Mouse (Mus musculus) stomach, embryonic 16.5 days (tissue): ENCODE results near the gene Prpsap2. TPM values are rescaled to one million over a fixed set of nuclear protein-coding genes. Genes with fewer than 3 reads are reported as not detected.

Experiments used
- ATAC-seq: fragments of 200-750 bp; cut with Nextera tagmentation; 2 replicates; pipeline ENCODE4 v1.8.0; 2017; ENCODE audit warnings: moderate number of reproducible peaks, moderate TSS enrichment; ENCODE audit not compliant: insufficient read depth, low FRiP score
- H3K27ac ChIP-seq: fragments of 300-500 bp; sonication (generic); 2 replicates; pipeline ENCODE4 v1.5.1; 2014; ENCODE audit warnings: low read length
- H3K27me3 ChIP-seq: fragments of 300-500 bp; sonication (generic); 2 replicates; pipeline ENCODE4 v1.6.1; 2014; ENCODE audit warnings: low read length, control low read depth, mixed read lengths; ENCODE audit not compliant: control insufficient read depth, insufficient read depth
- H3K36me3 ChIP-seq: fragments of 300-500 bp; sonication (generic); 2 replicates; pipeline ENCODE4 v1.6.1; 2014; ENCODE audit warnings: low read length; ENCODE audit not compliant: control insufficient read depth, insufficient read depth
- H3K4me1 ChIP-seq: fragments of 300-500 bp; sonication (generic); 2 replicates; pipeline ENCODE4 v1.6.1; 2014; ENCODE audit warnings: low read length, control low read depth, mixed read lengths; ENCODE audit not compliant: control insufficient read depth, insufficient read depth
- H3K4me2 ChIP-seq: fragments of 300-500 bp; sonication (generic); 2 replicates; pipeline ENCODE4 v1.6.1; 2014; ENCODE audit warnings: low read depth, low read length, mixed read lengths
- H3K4me3 ChIP-seq: fragments of 300-500 bp; sonication (generic); replicated peaks from 2 replicates; pipeline ENCODE4 v1.5.1; 2014; ENCODE audit warnings: mild to moderate bottlenecking, low read length
- H3K9ac ChIP-seq: fragments of 300-500 bp; sonication (generic); 2 replicates; pipeline ENCODE4 v1.6.1; 2014; ENCODE audit warnings: low read length
- H3K9me3 ChIP-seq: fragments of 300-500 bp; sonication (generic); replicated peaks from 2 replicates; pipeline ENCODE4 v1.6.1; 2016; ENCODE audit warnings: low read length, control low read depth; ENCODE audit not compliant: control insufficient read depth
- WGBS: fragments of 180-500 bp; shearing (Covaris S2); extraction: QIAGEN DNeasy Blood & Tissue Kit; methylation state at CpG from one replicate; pipeline ENCODE4 v1.1.7; 2014; 5-methylcytosine and 5-hydroxymethylcytosine counted together
- polyA plus RNA-seq: library from polyadenylated mRNA; unstranded; fragments of >200 nt; fragmentation: Nextera tagmentation; extraction: Ambion mirVana; gene quantifications from 2 replicates; pipeline ENCODE4 v1.2.1, GENCODE M21; 2015

Gene Prpsap2
- polyA plus RNA-seq, 1 experiment from 2014 or later, result 26.8 TPM

- Histone ChIP-seq H3K36me3 (no peaks in the 10 kb centered on the region), H3K4me1 (no peaks in the 10 kb centered on the region), H3K9ac (0 out of 2 replicates have a peak within 1 kb of the TSS, but pooled peaks have one; percentile 18), H3K4me2 (no peak within 1 kb of the TSS), H3K4me3 (no peak within 1 kb of the TSS), H3K27ac (no peak within 1 kb of the TSS), H3K9me3 (no peaks in the 10 kb centered on the region), H3K27me3 (no peaks in the 10 kb centered on the region)
- ATAC-seq, result no peak
- WGBS, result 73% methylated on average over 3 of the region's 3 CpGs
Observed at GRCm38 (mm10) chr11:61720636-61721035, 41.3 kb downstream of the Prpsap2 start, which contains the start of gene Slc5a10. Slc5a10 (minus strand) TSS chr11:61720826.

GRCm38 (mm10) chr11:61719826-61720225 lies 42.1 kb downstream of the Prpsap2 start:
- H3K36me3 ChIP-seq, result no peaks in the 10 kb centered on the region
- no peak overlapping the region for H3K27ac ChIP-seq
- H3K9ac ChIP-seq, result 0 out of 2 replicates have a peak overlapping the region, but pooled peaks have one; percentile 18
- WGBS, result 70% methylated on average over 8 of the region's 8 CpGs
- no peak overlapping the region for H3K4me2 ChIP-seq
- no peak for ATAC-seq
- no peaks in the 10 kb centered on the region; the same call in 1 of the 2 replicates for H3K27me3 ChIP-seq
- H3K4me1 ChIP-seq, result no peaks in the 10 kb centered on the region
- H3K9me3 ChIP-seq, result no peaks in the 10 kb centered on the region
- H3K4me3 ChIP-seq, result no peak overlapping the region

GRCm38 (mm10) chr11:61719387-61719786 lies 42.5 kb downstream of the Prpsap2 start:
- 34% methylated on average over 3 of the region's 3 CpGs for WGBS
- no peaks in the 10 kb centered on the region for H3K4me1 ChIP-seq

GRCm38 (mm10) chr11:61717990-61718389 lies 43.9 kb downstream of the Prpsap2 start:
- Histone ChIP-seq H3K27ac (no peak overlapping the region), H3K36me3 (no peaks in the 10 kb centered on the region), H3K4me3 (no peak overlapping the region), H3K9me3 (no peaks in the 10 kb centered on the region), H3K4me2 (no peak overlapping the region), H3K4me1 (no peaks in the 10 kb centered on the region), H3K27me3 (no peaks in the 10 kb centered on the region; the same call in 1 of the 2 replicates), H3K9ac (no peak overlapping the region)
- WGBS, result 68% methylated on average over 5 of the region's 5 CpGs
- ATAC-seq, result no peak

More at GRCm38 (mm10) chr11:61719387-61719786, 42.5 kb downstream of the Prpsap2 start:
- Histone ChIP-seq H3K9me3 (no peaks in the 10 kb centered on the region), H3K4me2 (no peak overlapping the region), H3K9ac (no peak overlapping the region), H3K4me3 (no peak overlapping the region), H3K36me3 (no peaks in the 10 kb centered on the region), H3K27ac (no peak overlapping the region), H3K27me3 (no peaks in the 10 kb centered on the region; the same call in 1 of the 2 replicates)
- no peak for ATAC-seq

- Histone ChIP-seq H3K4me3 (no peak overlapping the region), H3K27me3 (no peaks in the 10 kb centered on the region; the same call in 1 of the 2 replicates), H3K27ac (no peak overlapping the region), H3K4me1 (no peaks in the 10 kb centered on the region), H3K9ac (no peak overlapping the region), H3K36me3 (no peaks in the 10 kb centered on the region), H3K9me3 (no peaks in the 10 kb centered on the region), H3K4me2 (no peak overlapping the region)
- WGBS, result 67% methylated on average over 6 of the region's 6 CpGs
- ATAC-seq, result no peak
Observed at GRCm38 (mm10) chr11:61715130-61715529, 46.8 kb downstream of the Prpsap2 start.

- no peaks in the 10 kb centered on the region for H3K36me3 ChIP-seq
- no peak overlapping the region for H3K4me2 ChIP-seq
- 50% methylated on average over 11 of the region's 11 CpGs for WGBS
- H3K27ac ChIP-seq, result no peak overlapping the region
- no peaks in the 10 kb centered on the region for H3K4me1 ChIP-seq
- H3K9me3 ChIP-seq, result no peaks in the 10 kb centered on the region
- no peak overlapping the region for H3K4me3 ChIP-seq
- peak; percentile 67 for ATAC-seq
- no peaks in the 10 kb centered on the region; the same call in 1 of the 2 replicates for H3K27me3 ChIP-seq
- no peak overlapping the region for H3K9ac ChIP-seq
Observed at GRCm38 (mm10) chr11:61714346-61715117, 47.4 kb downstream of the Prpsap2 start.

- Histone ChIP-seq H3K4me2 (no peak overlapping the region), H3K4me1 (no peaks in the 10 kb centered on the region), H3K27ac (no peak overlapping the region), H3K4me3 (no peak overlapping the region), H3K27me3 (no peaks in the 10 kb centered on the region; the same call in 1 of the 2 replicates), H3K9me3 (no peaks in the 10 kb centered on the region), H3K36me3 (no peaks in the 10 kb centered on the region), H3K9ac (no peak overlapping the region)
- ATAC-seq, result no peak
- WGBS, result 60% methylated on average over 15 of the region's 15 CpGs
Observed at GRCm38 (mm10) chr11:61713157-61713855, 48.6 kb downstream of the Prpsap2 start.

- Histone ChIP-seq H3K36me3 (no peaks in the 10 kb centered on the region), H3K4me1 (no peaks in the 10 kb centered on the region), H3K9me3 (no peaks in the 10 kb centered on the region), H3K27me3 (no peaks in the 10 kb centered on the region), H3K4me3 (no peak overlapping the region), H3K27ac (peak overlapping the region; percentile 22; the same call in 1 of the 2 replicates), H3K9ac (no peak overlapping the region), H3K4me2 (no peak overlapping the region)
- ATAC-seq, result no peak
- WGBS, result 63% methylated on average over 3 of the region's 3 CpGs
Observed at GRCm38 (mm10) chr11:61708928-61709327, 53.0 kb downstream of the Prpsap2 start.

- H3K4me3 ChIP-seq, result no peak overlapping the region
- no peak overlapping the region for H3K9ac ChIP-seq
- no peak overlapping the region for H3K4me2 ChIP-seq
- H3K4me1 ChIP-seq, result no peaks in the 10 kb centered on the region
- H3K9me3 ChIP-seq, result no peaks in the 10 kb centered on the region
- H3K27me3 ChIP-seq, result no peaks in the 10 kb centered on the region
- H3K36me3 ChIP-seq, result no peaks in the 10 kb centered on the region
- WGBS, result 54% methylated on average over 4 of the region's 4 CpGs
- no peak for ATAC-seq
- H3K27ac ChIP-seq, result no peak overlapping the region
Observed at GRCm38 (mm10) chr11:61706232-61706631, 55.7 kb downstream of the Prpsap2 start.
